8 mouse cellular contexts compared by ENCODE assay signal in genomic region chr17:32809544-32810374, GRCm38 (mm10). TPM values are rescaled to one million over a fixed set of nuclear protein-coding genes. Genes with fewer than 3 reads are reported as not detected.
DNase-seq lines count a peak whose midpoint lies in the region; ATAC-seq and TF ChIP-seq lines count a peak whose summit lies in the region.

TSS of gene Zfp811 (minus strand) at chr17:32809931.

- peak within 1 kb of the TSS; percentile 75 for H3K4me2 ChIP-seq in embryonic facial prominence, embryonic 13.5 days
- peak within 1 kb of the TSS; percentile 58 for H3K4me2 ChIP-seq in midbrain, postnatal 0 days (ENCODE audit: low read depth, low read length, poor library complexity, severe bottlenecking)

- peak within 1 kb of the TSS; percentile 76; the same call in 1 of the 2 replicates for H3K27ac ChIP-seq in ES-Bruce4 (ENCODE audit: insufficient read depth, low read length)
- H3K27ac ChIP-seq in embryonic facial prominence, embryonic 13.5 days = peak within 1 kb of the TSS; percentile 69; the same call in 1 of the 2 replicates
- peak within 1 kb of the TSS; percentile 88 for H3K27ac ChIP-seq in midbrain, postnatal 0 days (ENCODE audit: low read depth, low read length)

- no peaks in the 10 kb centered on the region for H3K27me3 ChIP-seq in ES-Bruce4 (ENCODE audit: control insufficient read depth, insufficient read depth, low read length, poor library complexity, severe bottlenecking)
- H3K27me3 ChIP-seq in embryonic facial prominence, embryonic 13.5 days = no peaks in the 10 kb centered on the region
- H3K27me3 ChIP-seq in midbrain, postnatal 0 days (ENCODE audit: insufficient read depth, low read length) = no peaks in the 10 kb centered on the region

- H3K36me3 ChIP-seq in ES-Bruce4 (ENCODE audit: control insufficient read depth, insufficient read depth, low read length, poor library complexity, severe bottlenecking) = no peaks in the 10 kb centered on the region
- H3K36me3 ChIP-seq in embryonic facial prominence, embryonic 13.5 days = no peaks in the 10 kb centered on the region; the same call in 1 of the 2 replicates
- H3K36me3 ChIP-seq in midbrain, postnatal 0 days (ENCODE audit: insufficient read depth, low read length) = no peaks in the 10 kb centered on the region

- no peak for TF ChIP-seq EP300 in ES-Bruce4 (IDR thresholded peaks at IDR 0.05; ENCODE audit: insufficient read depth, low read depth, low read length)

- peak within 1 kb of the TSS; percentile 93 for H3K4me3 ChIP-seq in ES-Bruce4 (ENCODE audit: low read depth, low read length)
- peak within 1 kb of the TSS; percentile 59 for H3K4me3 ChIP-seq in embryonic facial prominence, embryonic 13.5 days
- peak within 1 kb of the TSS; percentile 51 for H3K4me3 ChIP-seq in midbrain, postnatal 0 days (ENCODE audit: low read depth, low read length)

- TF ChIP-seq CTCF in ES-Bruce4 (IDR thresholded peaks at IDR 0.05; ENCODE audit: low read depth, low read length) = no peak
- TF ChIP-seq CTCF in midbrain, postnatal 0 days (IDR thresholded peaks at IDR 0.05) = peak; percentile 43; the same call in 1 of the 2 replicates

- 2% methylated on average over 17 of the region's 17 CpGs for WGBS in embryonic facial prominence, embryonic 13.5 days
- WGBS in midbrain, postnatal 0 days = 0% methylated on average over 17 of the region's 17 CpGs

- ATAC-seq in embryonic facial prominence, embryonic 13.5 days (ENCODE audit: insufficient number of reproducible peaks, insufficient read depth, low FRiP score, low TSS enrichment, low read depth) = peak; percentile 87
- peak; percentile 91 for ATAC-seq in midbrain, postnatal 0 days (ENCODE audit: low FRiP score)
- ATAC-seq in CD4-positive, CD25-positive, alpha-beta regulatory T cell, adult 4 months = no peak
- ATAC-seq in granulocyte monocyte progenitor cell, adult 5-6 weeks (replicated peaks; ENCODE audit: poor library complexity, severe bottlenecking) = no peak

- peak within 1 kb of the TSS; percentile 38 for H3K9ac ChIP-seq in ES-Bruce4 (ENCODE audit: low read depth, poor library complexity, severe bottlenecking)
- H3K9ac ChIP-seq in embryonic facial prominence, embryonic 13.5 days = peak within 1 kb of the TSS; percentile 75
- H3K9ac ChIP-seq in midbrain, postnatal 0 days (replicated peaks; ENCODE audit: low read length, poor library complexity, severe bottlenecking) = peak within 1 kb of the TSS; percentile 90

- H3K4me1 ChIP-seq in ES-Bruce4 (ENCODE audit: control insufficient read depth, insufficient read depth, low read length) = no peaks in the 10 kb centered on the region
- H3K4me1 ChIP-seq in embryonic facial prominence, embryonic 13.5 days = peaks cover 6% of the 10 kb centered on the region
- peaks cover 12% of the 10 kb centered on the region for H3K4me1 ChIP-seq in midbrain, postnatal 0 days (ENCODE audit: insufficient read depth, low read length)

- peak; percentile 25 for TF ChIP-seq POLR2A in ES-Bruce4 (IDR thresholded peaks at IDR 0.05; ENCODE audit: insufficient read depth, low read length)

- H3K9me3 ChIP-seq in ES-Bruce4 (replicated peaks; ENCODE audit: control insufficient read depth, insufficient read depth, low read length, poor library complexity, severe bottlenecking) = no peaks in the 10 kb centered on the region
- H3K9me3 ChIP-seq in embryonic facial prominence, embryonic 13.5 days = no peaks in the 10 kb centered on the region
- no peaks in the 10 kb centered on the region for H3K9me3 ChIP-seq in midbrain, postnatal 0 days (ENCODE audit: low read length)

- DNase-seq in adipocyte (ENCODE audit: low spot score) = peak; percentile 26
- peak; percentile 24 for DNase-seq in heart, postnatal 4 days
- peak; percentile 18 to 55 for DNase-seq in left cerebral cortex, adult 8-10 months (ENCODE audit: low spot score in 2 of 2)
- DNase-seq in midbrain, postnatal 0 days (ENCODE audit: low spot score) = peak; percentile 94

RNA-seq across cellular contexts. Expression of gene Zfp811, which starts in this region (rescaled TPM):
- 8.0 and 8.4 TPM in 2 replicates for polyA plus RNA-seq in ES-Bruce4 (2011; ENCODE audit: insufficient read depth, insufficient read length, low read depth, missing spikeins)
- 6.8 and 9.4 TPM in 2 replicates for polyA plus RNA-seq in embryonic facial prominence, embryonic 13.5 days (2015; fragmentation: Nextera tagmentation; extraction: Ambion mirVana)
- under 1 TPM; 0.27 to 0.43 TPM for total RNA-seq in heart, postnatal 4 days (2021)
- total RNA-seq in left cerebral cortex, adult 8-10 months (2022) = 1 to 10 TPM; 3.5 to 6.6 (median 5.3) TPM
- 17.9 and 20.9 TPM in 2 replicates for total RNA-seq in midbrain, postnatal 0 days (2014; rRNA removed)
- 22.9 and 26.0 TPM in 2 replicates for polyA plus RNA-seq in midbrain, postnatal 0 days (2015; fragmentation: Nextera tagmentation; extraction: Ambion mirVana)
- under 1 TPM; 0.22 to 0.98 TPM for polyA plus RNA-seq in CD4-positive, CD25-positive, alpha-beta regulatory T cell, adult 4 months (2017; shearing (Covaris generic))
- not detected in 2 replicates for total RNA-seq in granulocyte monocyte progenitor cell, adult 5-6 weeks (2014; fragmentation: Nextera tagmentation)
- total RNA-seq in granulocyte monocyte progenitor cell, adult 5-6 weeks (2017) = not detected in 2 replicates

Comparison
In these comparisons a context has a peak if more than half of its experiments do, and no peak if none do; other contexts are left out.
1. Peak in DNase-seq in heart, postnatal 4 days; RNA of the gene not detected or under 1 TPM.
2. H3K9ac ChIP-seq: peak in every context shown above with its lines; median percentile 90 in midbrain, postnatal 0 days; 75 in embryonic facial prominence, embryonic 13.5 days; 38 in ES-Bruce4.
3. DNase-seq: peak in every context shown above with its lines; median percentile 94 in midbrain, postnatal 0 days; 36 in left cerebral cortex, adult 8-10 months; 26 in adipocyte; 24 in heart, postnatal 4 days.
4. ATAC-seq: peak in embryonic facial prominence, embryonic 13.5 days (single experiment) and midbrain, postnatal 0 days (single experiment); none in CD4-positive, CD25-positive, alpha-beta regulatory T cell, adult 4 months (single experiment) and granulocyte monocyte progenitor cell, adult 5-6 weeks (single experiment).
5. Peak in every context shown above with its lines, with median percentiles within 50 percentile points of each other: H3K27ac ChIP-seq and H3K4me3 ChIP-seq.